Mouse (Mus musculus): ENCODE results near the gene Rgs19. TPM values are rescaled to one million over a fixed set of nuclear protein-coding genes. Genes with fewer than 3 reads are reported as not detected.

The Rgs19 gene
- 174 and 368 TPM in 2 replicates for polyA plus RNA-seq (2012; ENCODE audit: low replicate concordance)

GRCm38 (mm10) chr2:181693339-181694280, at the start of gene Rgs19:
Gene Rgs19, minus strand, starts transcription at chr2:181693977.

DNA sequence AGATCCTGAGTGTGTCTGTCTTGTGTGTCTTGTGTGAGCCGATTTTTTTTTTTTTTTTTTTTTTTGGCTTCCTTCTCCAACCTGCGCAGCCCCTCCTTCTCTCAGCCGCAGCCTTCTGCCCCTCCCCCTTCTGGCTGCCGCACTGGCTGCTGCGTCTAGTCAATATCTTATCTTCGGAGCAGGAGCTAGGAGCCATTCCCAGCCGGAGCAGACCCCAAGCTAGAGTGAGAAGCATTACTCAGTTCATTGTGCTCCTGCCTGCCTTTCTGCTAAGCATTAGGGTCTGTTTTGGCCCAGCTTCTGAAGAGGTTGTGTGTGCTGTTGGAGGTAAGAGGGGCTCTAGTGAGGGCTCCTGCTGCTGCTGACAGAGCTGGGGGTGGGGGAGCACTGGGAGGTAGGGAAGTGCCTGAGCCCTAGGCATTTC, 21.1 kb upstream of the Rgs19 start, which contains the start of gene Oprl1:
TSS of gene Oprl1 (plus strand) at position 114 of the 424 bp plus-strand sequence.

DNA sequence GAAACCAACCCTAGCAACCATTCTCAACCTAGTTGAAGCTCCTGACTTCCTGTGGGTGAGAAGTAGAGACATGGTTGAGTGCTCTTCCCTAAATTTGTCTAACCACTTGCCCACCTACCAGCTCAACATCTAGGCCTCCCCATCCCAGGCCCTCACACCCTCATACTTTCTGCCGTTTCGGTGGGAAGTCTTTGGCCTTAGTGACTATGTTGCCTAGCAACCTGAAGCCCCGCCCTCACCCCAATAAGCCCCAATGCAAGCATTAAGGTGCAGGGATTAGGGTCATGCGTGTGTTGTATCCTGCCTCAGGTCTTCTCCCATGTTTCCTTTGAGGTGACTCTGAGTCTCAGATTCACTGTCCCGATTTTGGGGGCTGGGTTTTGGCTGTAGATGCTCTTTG, 4.5 kb upstream of the Rgs19 start, which contains the start of gene Lkaaear1:
TSS of gene Lkaaear1 (minus strand) at position 202 of the 400 bp plus-strand sequence.

GRCm38 (mm10) chr2:181679951-181680715, 13.6 kb downstream of the Rgs19 start, which contains the start of gene Tcea2:
Gene Tcea2, plus strand, starts transcription at chr2:181680310.

DNA sequence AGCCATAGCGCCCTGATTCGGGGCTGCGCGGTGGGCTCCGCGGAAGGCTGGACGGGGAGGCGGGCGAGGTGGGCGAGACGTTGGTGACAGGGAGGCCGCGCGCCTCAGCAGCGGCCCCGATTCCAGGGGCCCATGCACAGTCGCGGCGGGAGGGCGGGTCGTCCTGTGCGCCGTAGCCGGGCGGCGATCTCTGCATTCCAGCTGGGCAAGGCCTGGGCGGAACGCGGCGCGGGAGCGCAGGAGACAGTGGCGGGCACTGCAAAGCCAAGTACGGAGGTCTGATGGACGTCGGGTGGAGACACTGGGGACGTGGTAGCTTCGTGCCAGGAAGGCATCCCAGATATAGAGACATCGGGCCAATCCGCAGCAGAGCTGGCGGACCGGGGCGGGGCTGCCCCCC, 22.5 kb downstream of the Rgs19 start, which contains the start of gene Sox18:
TSS of gene Sox18 (minus strand) at position 315 of the 400 bp plus-strand sequence.

DNA sequence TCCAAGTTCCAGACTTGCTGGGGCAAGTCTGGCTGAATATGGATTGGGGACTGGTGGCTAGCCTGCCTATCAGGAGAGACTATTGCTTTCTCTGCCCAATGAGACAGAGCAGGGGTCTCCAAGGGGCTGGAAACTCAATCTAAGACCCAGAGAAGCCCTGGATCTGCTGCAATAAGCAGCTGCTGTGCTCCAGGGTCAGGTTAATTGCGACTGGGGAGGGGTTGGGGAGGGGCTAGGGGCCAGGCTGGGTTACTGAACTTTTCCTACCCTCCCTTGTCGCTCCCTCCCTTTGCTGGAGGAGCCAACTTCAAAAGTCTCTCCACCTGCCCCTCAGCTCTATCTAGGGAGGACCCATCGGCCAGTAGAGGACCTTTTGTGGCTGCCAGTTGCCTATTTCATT, 37.0 kb downstream of the Rgs19 start, which contains the start of gene Gm29797:
TSS of gene Gm29797 (plus strand) at position 301 of the 400 bp plus-strand sequence.

Other genes with a start within 250 kb of the Rgs19 start
- gene Zbtb46, start 234.6 kb downstream of the Rgs19 start, polyA plus RNA-seq (2012; ENCODE audit: low replicate concordance): 2.7 TPM in 2 replicates
- gene Abhd16b, start 200.8 kb downstream of the Rgs19 start, polyA plus RNA-seq (2012; ENCODE audit: low replicate concordance): 0.08 and 0.12 TPM in 2 replicates
- 4.3 and 46.6 TPM in 2 replicates for gene Tpd52l2, start 196.8 kb downstream of the Rgs19 start, polyA plus RNA-seq (2012; ENCODE audit: low replicate concordance)
- 38.7 and 70.5 TPM in 2 replicates for gene Dnajc5, start 173.5 kb downstream of the Rgs19 start, polyA plus RNA-seq (2012; ENCODE audit: low replicate concordance)
- gene Uckl1, start 109.1 kb downstream of the Rgs19 start, polyA plus RNA-seq (2012; ENCODE audit: low replicate concordance): 93.4 and 215 TPM in 2 replicates
- 12.0 and 21.1 TPM in 2 replicates for gene Prpf6, start 102.1 kb downstream of the Rgs19 start, polyA plus RNA-seq (2012; ENCODE audit: low replicate concordance)
- gene Zfp512b, start 101.2 kb downstream of the Rgs19 start, polyA plus RNA-seq (2012; ENCODE audit: low replicate concordance): 84.7 and 206 TPM in 2 replicates
- gene Samd10, start 94.8 kb downstream of the Rgs19 start, polyA plus RNA-seq (2012; ENCODE audit: low replicate concordance): 17.3 and 21.9 TPM in 2 replicates
- not detected in 2 replicates for gene Gm29797, start 36.9 kb downstream of the Rgs19 start, polyA plus RNA-seq (2012; ENCODE audit: low replicate concordance)
- gene Sox18, start 22.3 kb downstream of the Rgs19 start, polyA plus RNA-seq (2012; ENCODE audit: low replicate concordance): 2.2 and 9.7 TPM in 2 replicates
- gene Tcea2, start 13.7 kb downstream of the Rgs19 start, polyA plus RNA-seq (2012; ENCODE audit: low replicate concordance): 10.6 and 34.3 TPM in 2 replicates
- gene Lkaaear1, start 4.5 kb upstream of the Rgs19 start, polyA plus RNA-seq (2012; ENCODE audit: low replicate concordance): not detected in 2 replicates
- 0.05 TPM in 1 of 2 replicates, not detected in the other for gene Oprl1, start 21.0 kb upstream of the Rgs19 start, polyA plus RNA-seq (2012; ENCODE audit: low replicate concordance)
- not detected in 2 replicates for gene Myt1, start 69.4 kb upstream of the Rgs19 start, polyA plus RNA-seq (2012; ENCODE audit: low replicate concordance)
- 3.2 and 40.7 TPM in 2 replicates for gene Pcmtd2, start 143.9 kb upstream of the Rgs19 start, polyA plus RNA-seq (2012; ENCODE audit: low replicate concordance)
- gene Polr3k, start 170.4 kb upstream of the Rgs19 start, polyA plus RNA-seq (2012; ENCODE audit: low replicate concordance): 0.14 and 1.7 TPM in 2 replicates